Mouse (Mus musculus) stomach, embryonic 14.5 days (tissue): Measurements from ENCODE around the gene Aqp2. TPM values are rescaled to one million over a fixed set of nuclear protein-coding genes. Genes with fewer than 3 reads are reported as not detected.

Experiments
- ATAC-seq: fragments of 200-750 bp; cut with Nextera tagmentation; 2 replicates; pipeline ENCODE4 v1.8.0; 2017; ENCODE audit warnings: low read depth, moderate TSS enrichment; ENCODE audit not compliant: insufficient number of reproducible peaks, insufficient read depth, low FRiP score
- H3K27ac ChIP-seq: fragments of 300-500 bp; sonication (generic); 2 replicates; pipeline ENCODE4 v1.5.1; 2014; ENCODE audit warnings: mild to moderate bottlenecking, low read length, moderate library complexity, mixed read lengths
- H3K27me3 ChIP-seq: fragments of 300-500 bp; sonication (generic); 2 replicates; pipeline ENCODE4 v1.6.1; 2014; ENCODE audit warnings: low read length, control low read depth, mixed read lengths; ENCODE audit not compliant: control insufficient read depth, insufficient read depth
- H3K36me3 ChIP-seq: fragments of 300-500 bp; sonication (generic); 2 replicates; pipeline ENCODE4 v1.6.1; 2014; ENCODE audit warnings: mild to moderate bottlenecking, control low read depth, low read length, moderate library complexity, mixed read lengths; ENCODE audit not compliant: control insufficient read depth, insufficient read depth
- H3K4me1 ChIP-seq: fragments of 300-500 bp; sonication (generic); 2 replicates; pipeline ENCODE4 v1.6.1; 2014; ENCODE audit warnings: low read length, control low read depth, mixed read lengths; ENCODE audit not compliant: control insufficient read depth, insufficient read depth
- H3K4me2 ChIP-seq: fragments of 300-500 bp; sonication (generic); replicated peaks from 2 replicates; pipeline ENCODE4 v1.6.1; 2014; ENCODE audit warnings: low read depth, low read length, control low read depth
- H3K4me3 ChIP-seq: fragments of 300-500 bp; sonication (generic); 2 replicates; pipeline ENCODE4 v1.5.1; 2014; ENCODE audit warnings: low read depth, low read length, control low read depth
- H3K9ac ChIP-seq: fragments of 300-500 bp; sonication (generic); replicated peaks from 2 replicates; pipeline ENCODE4 v1.6.1; 2014; ENCODE audit warnings: low read depth, mild to moderate bottlenecking, control low read depth, low read length, moderate library complexity, mixed read lengths
- H3K9me3 ChIP-seq: fragments of 300-500 bp; sonication (generic); 2 replicates; pipeline ENCODE4 v1.6.1; 2016; ENCODE audit warnings: low read depth, low read length, control low read depth; ENCODE audit not compliant: control insufficient read depth
- WGBS: fragments of 180-500 bp; shearing (Covaris S2); extraction: QIAGEN DNeasy Blood & Tissue Kit; methylation state at CpG from one replicate; pipeline ENCODE4 v1.1.7; 2014; 5-methylcytosine and 5-hydroxymethylcytosine counted together
- polyA plus RNA-seq: library from polyadenylated mRNA; unstranded; fragments of >200 nt; fragmentation: Nextera tagmentation; extraction: Ambion mirVana; gene quantifications from 2 replicates; pipeline ENCODE4 v1.2.1, GENCODE M21; 2014

Aqp2 gene
- polyA plus RNA-seq, 1 experiment from 2014 or later: not detected

- Histone ChIP-seq H3K27me3 (peaks cover 76% of the 10 kb centered on the region), H3K9ac (no peak overlapping the region), H3K9me3 (no peaks in the 10 kb centered on the region), H3K36me3 (no peaks in the 10 kb centered on the region), H3K4me2 (peak overlapping the region; percentile 40), H3K4me1 (peaks cover 14% of the 10 kb centered on the region), H3K27ac (no peak overlapping the region), H3K4me3 (peak overlapping the region; percentile 25; the same call in 1 of the 2 replicates)
- ATAC-seq: peak; percentile 56
- 3% methylated on average over 24 of the region's 24 CpGs for WGBS
Observed at GRCm38 (mm10) chr15:99584407-99585202, 5.8 kb downstream of the Aqp2 start.

GRCm38 (mm10) chr15:99585741-99586140, 6.9 kb downstream of the Aqp2 start:
- Histone ChIP-seq H3K4me1 (peaks cover 18% of the 10 kb centered on the region), H3K36me3 (no peaks in the 10 kb centered on the region), H3K9ac (no peak overlapping the region), H3K27ac (no peak overlapping the region), H3K4me3 (no peak overlapping the region), H3K9me3 (no peaks in the 10 kb centered on the region), H3K27me3 (peaks cover 84% of the 10 kb centered on the region), H3K4me2 (no peak overlapping the region)
- 53% methylated on average over 6 of the region's 6 CpGs for WGBS
- no peak for ATAC-seq

- Histone ChIP-seq H3K36me3 (no peaks in the 10 kb centered on the region), H3K27me3 (peaks cover 84% of the 10 kb centered on the region), H3K4me2 (no peak overlapping the region), H3K9me3 (no peaks in the 10 kb centered on the region), H3K4me1 (peaks cover 21% of the 10 kb centered on the region), H3K27ac (no peak overlapping the region), H3K4me3 (no peak overlapping the region), H3K9ac (no peak overlapping the region)
- ATAC-seq: no peak
- 91% methylated on average over 3 of the region's 3 CpGs for WGBS
Observed at GRCm38 (mm10) chr15:99586525-99586924, 7.7 kb downstream of the Aqp2 start.

- no peaks in the 10 kb centered on the region for H3K9me3 ChIP-seq
- no peak overlapping the region for H3K4me3 ChIP-seq
- 11% methylated on average over 9 of the region's 9 CpGs for WGBS
- H3K36me3 ChIP-seq: no peaks in the 10 kb centered on the region
- no peak overlapping the region for H3K4me2 ChIP-seq
- H3K27me3 ChIP-seq: peaks cover 88% of the 10 kb centered on the region
- H3K4me1 ChIP-seq: peaks cover 15% of the 10 kb centered on the region
- ATAC-seq: no peak
- no peak overlapping the region for H3K9ac ChIP-seq
- no peak overlapping the region for H3K27ac ChIP-seq
Observed at GRCm38 (mm10) chr15:99589237-99589636, 10.4 kb downstream of the Aqp2 start.

GRCm38 (mm10) chr15:99589704-99590103, 10.8 kb downstream of the Aqp2 start:
- no peak for ATAC-seq
- peaks cover 87% of the 10 kb centered on the region for H3K27me3 ChIP-seq

GRCm38 (mm10) chr15:99590429-99591084, 11.7 kb downstream of the Aqp2 start, which contains the start of gene Aqp5:
Aqp5 (plus strand) TSS chr15:99590782.
- peaks cover 84% of the 10 kb centered on the region for H3K27me3 ChIP-seq
- H3K36me3 ChIP-seq: no peaks in the 10 kb centered on the region
- peaks cover 6% of the 10 kb centered on the region; the same call in 1 of the 2 replicates for H3K4me1 ChIP-seq
- H3K9me3 ChIP-seq: no peaks in the 10 kb centered on the region
- no peak within 1 kb of the TSS for H3K27ac ChIP-seq
- 0 out of 2 replicates have a peak, but pooled peaks have one; percentile 61 for ATAC-seq
- H3K9ac ChIP-seq: no peak within 1 kb of the TSS
- H3K4me2 ChIP-seq: peak within 1 kb of the TSS; percentile 66
- 3% methylated on average over 59 of the region's 83 CpGs for WGBS
- H3K4me3 ChIP-seq: peak within 1 kb of the TSS; percentile 34

More at GRCm38 (mm10) chr15:99589704-99590103, 10.8 kb downstream of the Aqp2 start:
- H3K36me3 ChIP-seq: no peaks in the 10 kb centered on the region
- H3K4me1 ChIP-seq: peaks cover 10% of the 10 kb centered on the region
- H3K9me3 ChIP-seq: no peaks in the 10 kb centered on the region
- H3K4me2 ChIP-seq: no peak overlapping the region
- H3K27ac ChIP-seq: no peak overlapping the region
- no peak overlapping the region for H3K4me3 ChIP-seq
- 20% methylated on average over 7 of the region's 7 CpGs for WGBS
- no peak overlapping the region for H3K9ac ChIP-seq

GRCm38 (mm10) chr15:99592177-99592576, 13.3 kb downstream of the Aqp2 start:
- Histone ChIP-seq H3K9ac (no peak overlapping the region), H3K9me3 (no peaks in the 10 kb centered on the region), H3K27ac (no peak overlapping the region), H3K27me3 (peaks cover 69% of the 10 kb centered on the region), H3K4me2 (no peak overlapping the region), H3K36me3 (no peaks in the 10 kb centered on the region), H3K4me3 (no peak overlapping the region), H3K4me1 (peaks cover 6% of the 10 kb centered on the region; the same call in 1 of the 2 replicates)
- no peak for ATAC-seq
- WGBS: 63% methylated on average over 8 of the region's 8 CpGs

GRCm38 (mm10) chr15:99592877-99593276, 14.0 kb downstream of the Aqp2 start:
- Histone ChIP-seq H3K4me1 (peaks cover 6% of the 10 kb centered on the region; the same call in 1 of the 2 replicates), H3K4me2 (no peak overlapping the region), H3K27ac (no peak overlapping the region), H3K27me3 (peaks cover 63% of the 10 kb centered on the region), H3K4me3 (no peak overlapping the region), H3K9ac (no peak overlapping the region), H3K36me3 (no peaks in the 10 kb centered on the region), H3K9me3 (no peaks in the 10 kb centered on the region)
- ATAC-seq: no peak
- WGBS: 79% methylated on average over 5 of the region's 5 CpGs
